Mouse (Mus musculus): ENCODE results near the gene Sumf1. TPM values are rescaled to one million over a fixed set of nuclear protein-coding genes. Genes with fewer than 3 reads are reported as not detected.

Sumf1 gene
- polyA plus RNA-seq (2021; fragmentation: Nextera tagmentation): 13.2 and 13.5 TPM in 2 replicates
- long read RNA-seq, experiment 1, transcript Sumf1-201 (9 exons, 2,593 nt): major isoform, 119 of 130 reads
- long read RNA-seq, experiment 1, partial matches to known transcripts: 4 of 130 reads
- long read RNA-seq, experiment 1, other reads (novel, unspliced or antisense): 7 of 130 reads
- long read RNA-seq, experiment 2, transcript Sumf1-201 (9 exons, 2,593 nt): major isoform, 15 of 23 reads
- long read RNA-seq, experiment 2, partial matches to known transcripts: 1 of 23 reads
- long read RNA-seq, experiment 2, other reads (novel, unspliced or antisense): 7 of 23 reads

DNA sequence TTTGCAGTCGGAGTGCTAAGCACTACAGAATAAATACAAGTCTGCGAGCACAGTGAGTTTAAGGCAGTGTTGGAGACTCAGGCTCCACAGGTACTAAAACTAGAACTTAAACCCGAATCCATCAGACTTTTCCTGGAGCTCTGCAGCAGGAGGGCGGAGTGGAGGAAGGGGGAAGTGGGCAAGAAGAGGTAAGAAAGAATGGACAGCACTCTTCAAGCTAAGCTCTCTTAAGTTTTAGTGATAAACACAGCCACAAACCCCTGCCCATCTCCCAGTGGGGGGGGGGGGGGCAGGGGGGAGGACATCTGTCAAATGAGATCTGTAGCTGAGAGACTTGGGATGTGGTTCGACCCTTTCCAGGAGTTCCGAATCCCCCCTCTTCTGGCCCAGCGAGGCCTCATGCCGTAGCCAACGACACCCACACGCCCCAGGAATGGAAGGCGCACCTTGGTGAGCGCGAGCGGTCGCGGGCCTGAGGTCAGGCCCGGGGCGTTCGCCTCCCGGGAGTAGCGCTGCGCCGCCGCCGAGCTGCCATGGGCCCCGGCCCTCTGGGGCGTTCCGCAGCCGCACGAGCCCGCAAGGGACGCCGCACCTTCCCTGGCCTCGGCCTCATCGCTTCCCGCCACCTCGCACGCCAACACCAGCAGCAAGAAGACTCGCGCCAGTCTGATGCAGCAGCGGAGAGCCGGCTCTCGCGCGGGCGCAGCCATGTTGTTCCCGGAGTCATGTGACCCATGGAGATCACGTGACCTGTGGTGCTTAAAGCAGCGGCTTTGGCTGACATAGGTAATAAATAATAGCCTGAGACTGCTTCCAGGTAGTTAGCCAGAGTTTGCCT lies at the start of gene Sumf1:
Sumf1 (minus strand) TSS at position 736 of the 838 bp plus-strand sequence.

DNA sequence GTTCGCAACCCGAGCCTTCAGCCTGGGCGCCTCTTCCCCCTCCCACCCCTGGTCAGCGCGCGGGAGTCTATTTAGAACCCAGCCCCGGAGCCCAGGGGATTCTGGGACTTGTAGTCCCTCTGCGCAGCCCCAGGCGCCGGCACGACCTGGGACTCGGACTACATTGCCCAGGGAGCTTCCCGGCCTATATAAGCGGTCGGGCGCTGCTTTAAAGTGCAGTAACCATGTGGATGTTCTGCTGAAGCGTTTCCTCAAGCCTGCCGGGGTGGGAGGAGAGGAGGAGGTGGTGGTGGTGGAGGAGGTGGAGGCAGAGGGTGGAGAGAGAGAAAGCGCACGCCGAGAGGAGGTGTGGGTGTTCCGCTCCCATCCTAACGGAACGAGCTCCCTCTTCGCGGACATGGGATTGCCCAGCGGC lies 27.5 kb upstream of the Sumf1 start, which contains the start of gene Itpr1:
Itpr1 (plus strand) TSS at position 216 of the 415 bp plus-strand sequence.

DNA sequence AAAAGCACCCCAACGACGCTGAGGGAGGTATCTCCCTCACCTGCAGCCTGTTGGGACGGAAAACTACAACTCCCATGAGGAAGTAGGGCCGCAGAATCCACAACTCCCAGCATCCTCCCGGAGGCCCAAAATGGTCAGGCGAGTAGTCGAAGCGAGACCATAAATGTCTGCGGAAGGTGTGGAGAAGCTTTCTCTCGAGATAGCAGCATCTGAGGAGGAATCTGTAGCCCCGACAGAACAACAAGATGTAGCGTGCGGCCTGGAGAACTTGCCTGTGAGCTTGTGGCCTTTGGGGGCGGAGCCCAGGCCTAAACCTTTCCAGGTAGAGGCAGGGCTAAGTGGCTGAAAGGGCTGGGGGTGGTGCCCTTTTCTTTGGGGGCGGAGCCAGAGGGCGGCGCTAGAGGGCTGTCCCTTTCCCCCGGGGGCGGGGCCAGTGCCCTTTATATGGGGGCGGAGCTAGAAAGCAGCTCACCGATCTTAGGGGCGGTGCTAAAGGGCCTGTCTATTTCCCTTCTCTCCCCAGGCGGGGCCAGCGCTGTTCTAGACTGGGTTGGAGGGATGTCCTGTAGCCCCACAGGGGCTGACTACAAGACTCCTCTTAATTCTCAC lies 120.4 kb downstream of the Sumf1 start, which contains the start of gene Setmar:
Setmar (plus strand) TSS at position 128 of the 609 bp plus-strand sequence.

Other genes starting within 250 kb of the Sumf1 start
- gene Setmar, start 120.5 kb downstream of the Sumf1 start, polyA plus RNA-seq (2021; fragmentation: Nextera tagmentation): 2.5 and 2.6 TPM in 2 replicates
- 36.4 and 40.6 TPM in 2 replicates for gene Itpr1, start 27.5 kb upstream of the Sumf1 start, polyA plus RNA-seq (2021; fragmentation: Nextera tagmentation)